Mouse (Mus musculus): ENCODE measurements at regions not wholly inside any gene's neighbourhood (a gene's known extent, or its start where the extent isn't known, plus 50 kb on each side); places are given as distances from the start of the nearest gene placed in this dataset.

GRCm38 (mm10) chr7:137629540-137629939 is 192.1 kb downstream of the Glrx3 start:
- TF ChIP-seq CTCF (IDR thresholded peaks at IDR 0.05; ENCODE audit: low read depth) (no peak), EP300 (IDR thresholded peaks at IDR 0.05; ENCODE audit: low read depth) (no peak)
